In genomic region chr4:83354786-83355185, GRCm38 (mm10) we compare ENCODE assay signal across 21 mouse cellular contexts. TPM values are rescaled to one million over a fixed set of nuclear protein-coding genes. Genes with fewer than 3 reads are reported as not detected.
A peak's percentile ranks its signal among the peaks of the same experiment; 100 is the strongest.
DNase-seq lines count a peak whose midpoint lies in the region; ATAC-seq lines count a peak whose summit lies in the region.
"Had no signal": no experiment of that assay in that cellular context is flagged by ENCODE, and none has a peak within 500 bp of the region (broad histone marks: within the 10 kb centered on the region; RNA-seq: fewer than 3 reads in every experiment).

No protein-coding gene starts in this region.

- H3K9ac ChIP-seq in hindbrain, embryonic 14.5 days: no peak overlapping the region
- H3K9ac ChIP-seq: embryonic facial prominence, embryonic 12.5 days; forebrain, embryonic 12.5 days; hindbrain, embryonic 12.5 days had no signal

- DNase-seq in CD4-positive helper T cell, adult 2 months (ENCODE audit: low read depth, low spot score): peak; percentile 80
- peak; percentile 86 for DNase-seq in induced T-regulatory cell, adult 2 months (ENCODE audit: low read depth)
- peak; percentile 7 for DNase-seq in naive thymus-derived CD4-positive, alpha-beta T cell, adult 2 months (ENCODE audit: low read depth)
- no peak for DNase-seq in ovary, postnatal 36 days (ENCODE audit: low spot score)
- DNase-seq in hindbrain, embryonic 14.5 days (ENCODE audit: low spot score): no peak
- DNase-seq in retina, postnatal 1 day: no peak
- DNase-seq: adrenal gland, adult 8-10 months; adrenal gland, postnatal 36 days; B cell, adult 2 months; cerebellum, adult 2 months; cerebellum, postnatal 10 days; gastrocnemius, postnatal 14 days; heart, postnatal 10 days; heart, postnatal 4 days had no signal

- no peaks in the 10 kb centered on the region for H3K36me3 ChIP-seq in hindbrain, embryonic 14.5 days (replicated peaks; ENCODE audit: control insufficient read depth, insufficient read depth)
- H3K36me3 ChIP-seq: embryonic facial prominence, embryonic 12.5 days; forebrain, embryonic 12.5 days; heart, embryonic 10.5 days; hindbrain, embryonic 12.5 days had no signal

- H3K4me2 ChIP-seq in hindbrain, embryonic 14.5 days (replicated peaks): no peak overlapping the region
- H3K4me2 ChIP-seq: embryonic facial prominence, embryonic 12.5 days; forebrain, embryonic 12.5 days; hindbrain, embryonic 12.5 days had no signal

- 0 out of 2 replicates have a peak, but pooled peaks cover 3% of the 10 kb centered on the region for H3K9me3 ChIP-seq in hindbrain, embryonic 14.5 days (ENCODE audit: control insufficient read depth, low read length)
- H3K9me3 ChIP-seq: embryonic facial prominence, embryonic 12.5 days; forebrain, embryonic 12.5 days; heart, embryonic 10.5 days had no signal

- WGBS in hindbrain, embryonic 14.5 days: 93% methylated on average over 2 of the region's 2 CpGs

- no peak overlapping the region for H3K27ac ChIP-seq in hindbrain, embryonic 14.5 days
- H3K27ac ChIP-seq: embryonic facial prominence, embryonic 12.5 days; forebrain, embryonic 12.5 days; heart, embryonic 10.5 days; hindbrain, embryonic 12.5 days had no signal

- no peaks in the 10 kb centered on the region for H3K27me3 ChIP-seq in hindbrain, embryonic 14.5 days (ENCODE audit: control insufficient read depth, insufficient read depth, low read length)
- H3K27me3 ChIP-seq: embryonic facial prominence, embryonic 12.5 days; forebrain, embryonic 12.5 days; hindbrain, embryonic 12.5 days had no signal

- H3K4me1 ChIP-seq in hindbrain, embryonic 14.5 days (replicated peaks; ENCODE audit: control insufficient read depth, insufficient read depth, low read length): no peaks in the 10 kb centered on the region
- H3K4me1 ChIP-seq: embryonic facial prominence, embryonic 12.5 days; forebrain, embryonic 12.5 days; heart, embryonic 10.5 days; hindbrain, embryonic 12.5 days had no signal

- H3K4me3 ChIP-seq in hindbrain, embryonic 14.5 days (replicated peaks; ENCODE audit: low read length): no peak overlapping the region
- H3K4me3 ChIP-seq: embryonic facial prominence, embryonic 12.5 days; forebrain, embryonic 12.5 days; heart, embryonic 10.5 days; hindbrain, embryonic 12.5 days had no signal

- ATAC-seq in CD4-positive, CD25-positive, alpha-beta regulatory T cell, adult 4 months: peak; percentile 94
- ATAC-seq in hindbrain, embryonic 14.5 days (ENCODE audit: low FRiP score): no peak
- ATAC-seq: forebrain, embryonic 16.5 days; intestine, postnatal 0 days had no signal

RNA-seq across cellular contexts. Expression of gene Ttc39b, which starts 30.7 kb away (rescaled TPM):
- polyA plus RNA-seq in CD4-positive, CD25-positive, alpha-beta regulatory T cell, adult 4 months (2017; shearing (Covaris generic)): 100 to 1,000 TPM in 1 of 2 experiments, 10 to 100 TPM in 1; 90.9 to 104 TPM
- polyA plus RNA-seq in hindbrain, embryonic 14.5 days (2014; fragmentation: Nextera tagmentation; extraction: Ambion mirVana): 8.2 and 9.0 TPM in 2 replicates

Comparison
In these comparisons a context has a peak if more than half of its experiments do, and no peak if none do; other contexts are left out.
1. DNase-seq: peak in CD4-positive helper T cell, adult 2 months (single experiment), induced T-regulatory cell, adult 2 months (single experiment) and naive thymus-derived CD4-positive, alpha-beta T cell, adult 2 months (single experiment); none in ovary, postnatal 36 days (single experiment), hindbrain, embryonic 14.5 days (single experiment) and retina, postnatal 1 day (single experiment).